Mouse (Mus musculus) G1E (cell line): ENCODE results near the gene Gm14443.

Experiments used
- CTCF ChIP-seq: IDR thresholded peaks from 2 replicates; pipeline ENCODE4 v1.5.1; 2012; ENCODE audit warnings: low read depth, low read length, inconsistent platforms, mixed read lengths
- GATA1 ChIP-seq: IDR thresholded peaks from 2 replicates; pipeline ENCODE4 v1.6.1; 2012; ENCODE audit warnings: borderline replicate concordance, low read length, inconsistent platforms, mixed read lengths
- POLR2AphosphoS5 ChIP-seq: IDR thresholded peaks from 2 replicates; pipeline ENCODE4 v1.6.1; 2012; ENCODE audit warnings: low read depth, low read length, inconsistent platforms; ENCODE audit not compliant: insufficient replicate concordance
- TAL1 ChIP-seq: conservative IDR thresholded peaks from 2 replicates; pipeline ENCODE4 v1.6.1; 2012; ENCODE audit warnings: low read depth, low read length, inconsistent platforms, mixed read lengths

GRCm38 (mm10) chr2:175158642-175159041 lies 17.0 kb downstream of the Gm14443 start:
- TF ChIP-seq GATA1, result no peak
- TF ChIP-seq CTCF, result no peak
- TF ChIP-seq TAL1, result no peak
- TF ChIP-seq POLR2AphosphoS5, result no peak
